Mouse (Mus musculus) thymus, postnatal 4 days (tissue): ENCODE measurements at regions not wholly inside any gene's neighbourhood (a gene's known extent, or its start where the extent isn't known, plus 50 kb on each side); places are given as distances from the start of the nearest gene placed in this dataset.
A peak's percentile ranks its signal among the peaks of the same experiment; 100 is the strongest.

Source experiments
- DNase-seq: peaks from one replicate; pipeline ENCODE4 v3.0.0; 2021

DNA sequence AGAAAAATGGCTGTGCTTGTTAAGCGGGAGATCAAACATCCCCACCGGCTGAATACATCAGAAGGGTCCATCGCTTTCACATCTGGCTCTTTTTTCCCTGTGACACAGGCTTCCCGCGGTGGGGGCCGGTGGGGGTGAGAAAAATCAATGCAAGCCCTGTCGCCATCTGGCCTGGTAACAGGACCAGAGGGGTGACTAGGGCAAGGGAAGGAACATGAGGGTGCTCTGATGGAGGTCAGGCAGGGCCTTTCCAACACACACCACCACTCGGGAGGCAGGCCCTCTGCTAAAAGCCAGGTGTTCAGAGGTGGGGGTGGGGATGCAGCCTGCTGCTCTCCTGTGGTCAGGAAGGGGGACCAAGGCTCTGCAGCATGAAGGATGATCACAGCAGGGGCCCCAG, 107.5 kb upstream of the Syt13 start:
- peak; percentile 25 for DNase-seq

DNA sequence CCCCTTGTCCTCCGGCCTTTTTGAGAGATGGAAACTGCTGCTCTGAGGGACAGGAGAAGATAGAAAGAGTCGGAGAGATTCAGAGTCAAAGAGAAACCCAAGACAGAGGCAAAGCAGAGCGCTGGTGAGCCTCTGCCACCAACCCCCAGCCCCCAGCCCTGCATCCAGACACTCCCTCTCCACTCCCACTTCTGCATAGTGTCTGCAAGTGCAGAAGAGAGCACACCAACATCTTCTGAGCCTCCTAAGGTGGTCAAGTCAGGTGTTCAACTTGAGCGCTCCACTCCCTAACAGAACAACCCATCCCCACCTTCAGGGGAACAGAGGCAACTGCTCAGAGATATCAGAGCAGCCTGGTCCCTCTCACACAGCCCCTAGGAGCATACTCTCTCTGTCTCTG, 106.8 kb upstream of the Syt13 start:
- no peak for DNase-seq

DNA sequence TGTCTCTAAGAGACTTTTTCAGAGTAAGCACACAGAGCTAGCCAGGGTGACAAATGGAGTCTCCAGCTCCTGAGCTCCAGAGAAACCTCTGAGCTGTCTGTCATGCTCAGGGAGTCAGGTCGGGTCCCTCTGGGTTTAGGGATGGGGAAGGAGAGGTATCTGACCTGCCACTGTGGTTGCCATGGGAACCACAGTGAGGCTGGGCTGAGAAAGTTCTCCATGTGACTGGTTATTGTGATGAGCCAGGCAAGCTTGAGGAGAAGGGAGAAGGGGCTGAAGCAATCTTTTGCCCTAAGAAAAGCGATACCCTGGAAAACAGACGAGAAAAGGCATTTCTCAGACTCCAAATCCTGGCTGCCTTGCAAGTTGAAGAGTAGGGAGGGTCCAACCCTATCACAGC, 105.7 kb upstream of the Syt13 start:
- DNase-seq, result no peak

DNA sequence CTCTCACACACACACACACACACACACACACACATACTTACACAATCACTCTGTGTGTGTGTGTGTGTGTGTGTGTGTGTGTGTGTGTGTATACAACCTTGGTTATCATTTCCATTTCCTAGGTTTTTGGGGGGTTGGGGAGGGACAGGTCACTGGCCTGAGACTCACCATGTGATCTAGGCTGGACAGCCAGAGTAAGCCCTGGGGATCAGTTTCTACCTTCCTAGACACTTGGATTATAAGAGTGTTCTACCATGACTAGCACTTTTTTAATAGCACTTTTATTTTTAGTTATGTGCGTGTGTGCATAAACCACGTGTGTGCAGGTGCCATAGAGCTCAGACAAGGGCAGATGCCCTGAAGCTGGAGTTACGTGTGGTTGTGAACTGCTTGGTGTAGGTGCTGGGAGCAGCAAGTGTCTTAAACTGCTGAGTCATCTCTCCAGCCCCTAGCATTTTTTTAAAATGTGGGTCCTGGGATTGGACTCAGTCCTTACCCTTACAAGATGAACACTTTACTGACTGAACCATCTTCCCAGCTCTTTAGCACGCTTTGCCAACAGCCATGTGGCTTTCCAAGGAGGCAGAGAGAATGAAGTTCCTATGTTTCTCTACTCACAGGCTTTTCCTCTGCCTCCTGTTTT, 105.1 kb upstream of the Syt13 start:
- DNase-seq, result no peak

DNA sequence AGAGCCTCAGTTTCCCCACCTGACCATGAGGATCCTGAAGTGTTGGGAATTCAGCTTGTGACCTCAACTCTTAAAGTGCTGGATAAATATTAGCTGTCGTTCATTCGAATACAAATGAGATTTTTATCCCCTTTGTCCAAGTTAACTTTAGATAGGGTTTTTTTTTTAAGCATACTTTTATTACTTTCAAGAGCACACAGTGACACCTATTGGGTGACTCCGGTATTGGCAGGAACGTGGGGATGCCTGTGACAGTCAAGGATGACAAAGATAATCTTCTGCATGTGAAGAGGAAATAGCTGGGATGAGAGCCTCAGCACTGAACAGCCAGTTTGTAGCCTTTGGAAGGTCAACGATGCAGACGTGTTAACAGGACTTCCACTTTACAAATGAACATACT, 103.9 kb upstream of the Syt13 start:
- DNase-seq, result peak; percentile 68

DNA sequence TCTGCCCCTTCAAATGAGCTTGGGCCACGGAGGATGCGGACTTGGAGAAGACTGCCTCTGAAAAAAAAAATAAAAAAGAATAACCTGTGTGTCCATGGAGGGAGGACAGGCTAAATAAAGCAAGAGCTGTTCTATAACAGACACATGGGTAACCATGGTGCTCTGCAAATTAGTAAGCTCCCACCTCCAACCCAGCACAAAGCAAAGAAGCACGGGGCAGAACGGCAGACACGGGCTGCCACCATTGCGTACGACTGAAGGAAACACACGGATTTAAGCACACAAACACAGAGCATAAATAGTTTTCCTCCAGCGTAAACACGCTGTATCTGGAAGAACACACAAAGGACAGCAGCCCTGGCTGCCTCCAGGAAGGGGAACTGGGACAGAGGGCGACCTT, 101.9 kb upstream of the Syt13 start:
- no peak for DNase-seq

DNA sequence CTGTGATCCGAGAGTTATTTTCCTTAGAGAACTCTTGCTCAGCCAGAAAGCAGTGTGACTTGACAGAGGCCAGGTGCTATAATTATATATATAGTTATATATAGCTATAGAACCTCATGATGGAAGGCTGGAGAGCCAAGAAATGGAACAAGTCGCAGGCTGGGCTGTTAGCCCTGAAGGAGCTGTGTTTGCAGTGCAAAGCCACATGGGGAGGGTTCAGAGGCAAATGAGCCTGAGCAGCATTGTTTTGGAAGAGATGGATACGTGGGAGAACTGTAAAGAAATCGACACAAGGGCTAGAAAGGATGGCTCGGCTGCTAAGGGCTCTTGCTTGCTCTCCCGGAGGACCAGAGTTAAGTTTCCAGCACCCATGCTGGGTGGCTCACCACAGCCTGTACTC, 95.3 kb upstream of the Syt13 start:
- no peak for DNase-seq

DNA sequence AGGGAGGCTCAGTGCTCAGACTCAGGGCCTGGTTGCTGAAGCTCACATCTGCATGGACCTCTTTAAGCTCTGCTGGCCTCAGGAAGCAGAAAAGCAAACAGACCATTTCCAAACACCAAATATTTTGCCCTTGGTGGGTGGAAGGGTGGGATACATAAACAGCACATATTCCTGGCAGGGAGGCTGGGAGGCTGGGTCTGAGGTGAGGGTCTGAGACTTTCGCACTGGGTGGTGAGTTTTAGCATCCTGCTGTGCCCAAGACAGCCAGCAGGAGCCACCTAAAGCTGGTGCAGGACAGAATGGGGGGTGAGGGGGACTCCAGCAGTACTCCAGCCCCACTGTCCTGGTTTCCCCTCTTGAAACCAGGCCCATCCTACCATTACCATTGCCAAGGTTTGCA, 90.6 kb upstream of the Syt13 start:
- no peak for DNase-seq

DNA sequence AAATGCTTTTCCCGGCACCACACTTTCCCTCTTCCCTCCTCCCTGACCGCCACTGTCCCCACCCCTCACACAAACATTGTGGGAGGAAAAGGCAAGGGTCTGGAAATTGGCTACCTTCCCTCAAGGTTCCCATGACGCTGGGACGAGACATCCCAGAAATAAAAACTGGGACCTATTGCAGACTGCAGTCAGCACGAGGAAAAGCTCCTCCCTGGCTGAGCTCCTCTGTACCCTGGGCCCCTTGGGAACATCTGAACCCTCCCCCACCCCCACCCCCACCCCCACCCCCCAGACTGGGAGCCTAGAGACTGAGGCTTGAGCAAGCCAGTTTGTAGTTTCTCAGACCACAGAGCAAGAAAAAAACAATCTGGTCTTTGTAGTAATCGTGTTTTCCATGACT, 89.5 kb upstream of the Syt13 start:
- no peak for DNase-seq

DNA sequence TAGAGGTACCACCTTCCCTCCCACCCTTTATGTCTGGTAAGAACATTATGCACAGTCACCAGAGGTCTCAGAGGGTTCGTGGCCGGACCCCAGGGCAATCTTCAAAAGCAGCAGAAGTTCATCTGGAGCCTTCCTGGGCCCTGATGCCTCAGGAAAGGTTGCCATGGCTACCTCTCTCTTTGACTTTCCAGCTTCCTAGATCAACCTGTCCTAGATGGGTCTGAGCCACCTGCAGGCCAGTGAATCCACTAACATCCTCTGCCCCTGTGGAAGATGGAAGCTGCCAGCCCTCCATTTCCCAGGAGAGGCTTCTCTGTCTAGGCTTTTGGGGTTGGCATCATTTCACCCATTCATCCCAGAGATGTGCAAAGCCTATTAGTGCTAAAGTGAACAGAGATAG, 84.8 kb upstream of the Syt13 start:
- no peak for DNase-seq

DNA sequence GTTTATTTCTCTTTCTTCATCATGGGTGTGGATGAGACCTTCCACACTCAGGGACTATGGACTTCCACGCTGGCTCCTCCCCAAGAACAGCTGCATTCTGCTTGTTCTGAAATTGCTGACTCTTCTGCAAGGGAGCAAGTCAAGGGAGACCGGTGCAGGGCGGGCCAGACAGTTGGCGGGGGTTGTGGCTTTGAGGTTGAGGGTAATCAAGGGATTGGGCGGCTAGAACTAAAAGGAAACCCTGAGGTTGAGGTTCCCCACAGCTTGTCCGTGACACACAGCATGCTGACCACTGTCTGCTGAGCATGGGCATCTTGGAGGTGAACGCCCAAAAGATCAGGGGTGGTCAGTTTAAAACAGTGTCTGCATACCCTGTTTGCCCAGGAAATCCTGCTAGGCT, 83.1 kb upstream of the Syt13 start:
- no peak for DNase-seq

DNA sequence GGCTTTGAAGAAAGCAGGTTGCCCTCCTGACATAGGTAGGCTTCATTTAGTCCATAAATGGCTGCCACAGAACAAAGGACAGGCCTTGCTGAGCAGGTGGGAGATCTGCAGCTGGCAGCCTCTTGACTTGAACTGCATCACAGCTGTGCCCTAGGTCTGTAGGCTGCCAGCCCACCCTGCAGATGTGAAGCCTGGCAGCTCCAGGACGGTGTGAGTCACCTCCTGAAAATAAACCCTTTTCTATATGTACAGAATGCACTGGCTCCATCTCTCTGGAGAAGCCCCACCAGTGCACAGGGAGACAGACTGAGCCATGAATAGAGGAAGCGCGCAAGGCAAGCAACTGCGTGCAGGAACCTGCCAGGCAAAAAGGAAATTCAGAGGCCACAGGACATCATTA, 78.7 kb upstream of the Syt13 start:
- peak; percentile 34 for DNase-seq

DNA sequence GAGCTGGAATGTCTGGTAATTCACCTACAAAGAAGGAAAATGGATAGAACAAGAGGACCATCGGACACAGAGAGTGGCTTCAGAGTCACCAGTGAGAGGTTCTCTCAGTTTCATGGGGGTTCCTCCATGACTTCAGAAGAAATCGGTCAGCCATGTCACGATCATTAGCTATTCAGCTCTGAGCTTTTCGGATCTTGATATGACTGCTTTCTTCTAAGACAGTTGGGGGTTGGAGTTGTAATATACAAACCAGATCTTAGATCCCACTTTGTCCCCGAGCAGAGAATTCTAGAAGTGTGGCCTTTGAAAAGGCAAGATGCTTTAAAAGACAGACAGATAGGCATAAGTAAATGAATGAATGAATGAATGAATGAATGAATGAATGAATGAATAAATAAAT, 76.9 kb upstream of the Syt13 start:
- no peak for DNase-seq

DNA sequence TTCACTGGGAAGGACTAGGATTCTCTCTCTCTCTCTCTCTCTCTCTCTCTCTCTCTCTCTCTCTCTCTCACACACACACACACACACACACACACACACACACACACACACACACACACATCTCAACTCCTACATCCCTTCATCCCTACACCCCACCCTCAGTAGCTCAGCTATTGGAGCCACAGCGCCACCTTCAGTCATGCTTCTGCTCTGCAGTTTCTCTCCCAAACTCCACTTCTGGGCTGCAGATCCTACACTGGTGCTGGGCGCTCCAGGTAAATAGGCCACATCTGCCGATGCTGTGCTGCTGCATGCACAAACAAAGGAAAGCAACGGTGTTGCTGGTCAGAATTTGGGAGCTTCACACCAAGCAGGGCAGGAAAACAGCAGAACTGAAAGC, 74.9 kb upstream of the Syt13 start:
- DNase-seq, result peak; percentile 71

DNA sequence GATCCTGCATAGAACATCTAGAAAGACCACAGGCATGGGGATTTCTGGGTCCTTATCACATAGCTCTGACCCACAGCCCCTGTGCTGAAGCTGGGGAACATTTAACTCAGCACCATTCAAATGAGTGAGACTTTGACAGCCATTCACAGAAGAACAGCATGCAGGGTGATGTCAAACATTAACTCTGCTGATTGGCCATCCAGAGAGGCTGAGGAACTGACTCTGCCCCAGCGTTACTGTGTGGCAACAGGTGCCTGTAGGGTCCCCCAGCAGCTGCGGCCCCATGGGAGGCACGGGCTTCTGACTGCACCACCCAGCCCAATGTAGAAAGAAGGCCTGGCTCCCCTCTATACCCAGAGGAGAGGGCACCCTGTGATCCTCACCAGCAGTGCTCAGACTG, 73.3 kb upstream of the Syt13 start:
- DNase-seq, result no peak

DNA sequence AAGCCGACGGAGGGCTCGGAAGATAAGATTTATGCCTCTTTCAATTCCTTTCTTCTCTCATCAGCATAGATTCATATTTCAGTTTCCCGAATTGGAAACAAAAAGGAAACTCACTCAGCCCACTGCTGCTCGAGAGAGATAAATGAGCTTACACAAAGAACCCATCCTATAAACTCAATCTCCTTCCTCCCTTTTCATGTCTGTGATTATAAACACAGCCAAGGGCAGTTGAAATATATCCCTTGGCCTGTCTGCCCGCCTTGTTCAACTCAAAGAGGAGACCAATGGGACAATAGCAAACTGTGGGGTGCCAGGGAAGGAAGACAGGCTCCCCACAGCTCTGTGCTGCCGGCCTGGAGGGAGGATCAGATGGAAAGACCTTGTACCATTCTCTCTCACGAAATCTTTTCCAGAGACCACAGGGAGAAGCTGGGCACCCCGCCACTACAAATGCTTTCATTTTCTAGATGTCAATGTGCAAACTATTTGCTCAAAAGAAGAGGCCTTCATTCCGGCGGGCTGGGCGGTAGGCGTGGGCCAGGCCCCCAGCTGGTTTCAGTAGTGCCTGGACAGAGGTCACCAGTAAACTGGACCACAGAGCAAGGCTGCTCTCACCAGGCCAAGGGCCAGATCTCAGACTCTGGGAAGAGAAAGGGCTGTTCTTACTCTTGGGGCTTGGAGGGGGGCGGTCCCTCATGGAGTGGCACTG, 69.7 kb upstream of the Syt13 start:
- DNase-seq, result no peak

DNA sequence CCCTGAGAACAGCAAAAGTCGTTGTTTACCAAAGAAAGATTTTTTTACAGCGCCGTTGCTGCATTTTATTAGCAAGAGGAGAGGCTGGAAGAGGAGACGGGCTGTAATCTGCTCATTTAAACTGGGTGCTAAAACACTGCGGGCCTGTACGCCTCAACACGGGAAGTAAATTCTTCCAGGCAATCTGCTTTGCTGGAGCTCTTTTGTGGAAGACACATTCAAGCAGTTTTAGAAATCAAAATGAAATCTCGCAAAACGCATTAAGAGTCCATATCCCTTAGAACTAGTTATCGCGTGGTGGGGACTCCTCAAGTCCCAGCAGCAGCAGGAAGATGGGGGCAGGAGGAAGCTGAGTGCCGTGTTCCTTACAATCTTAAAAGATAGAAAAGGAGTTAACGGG, 65.9 kb upstream of the Syt13 start:
- DNase-seq, result no peak

DNA sequence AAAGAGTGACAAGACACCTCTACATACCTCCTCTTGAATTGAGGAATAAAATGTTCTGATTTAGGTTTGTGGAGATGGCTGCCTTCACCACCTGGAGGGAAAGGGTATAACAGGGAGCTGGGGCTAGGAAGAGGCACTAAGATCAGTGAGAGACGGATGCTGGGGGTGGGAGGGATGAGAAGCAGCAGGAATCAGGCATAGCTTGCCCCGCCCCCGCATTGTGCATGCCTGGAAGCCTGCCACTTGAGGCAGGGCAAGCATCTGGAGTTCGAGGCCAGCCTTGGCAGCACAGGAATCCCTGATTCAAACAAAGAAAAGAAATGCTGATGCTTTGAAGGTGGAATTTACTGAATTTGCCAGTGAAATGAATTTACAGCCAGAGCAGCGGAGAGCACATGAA, 63.6 kb upstream of the Syt13 start:
- DNase-seq, result no peak

DNA sequence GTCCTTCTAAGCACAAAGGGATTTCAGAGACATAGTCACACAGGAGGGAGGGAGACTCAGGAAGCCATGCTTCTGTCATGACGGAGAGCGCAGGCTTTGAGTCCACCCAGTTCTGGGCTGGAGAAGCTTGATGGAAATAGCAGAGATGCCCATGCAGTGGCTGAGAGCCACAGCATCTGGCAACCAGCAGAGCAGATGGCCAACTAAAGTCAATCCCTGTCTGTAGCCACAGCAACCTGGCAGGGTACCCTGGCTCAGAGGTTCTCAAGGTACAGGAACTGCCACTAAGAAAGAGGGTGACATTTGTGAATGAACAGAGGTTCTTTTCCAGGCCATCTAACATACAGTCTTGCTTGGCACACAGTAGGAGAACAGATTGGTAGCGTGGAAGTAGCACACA, 61.7 kb upstream of the Syt13 start:
- DNase-seq, result no peak

DNA sequence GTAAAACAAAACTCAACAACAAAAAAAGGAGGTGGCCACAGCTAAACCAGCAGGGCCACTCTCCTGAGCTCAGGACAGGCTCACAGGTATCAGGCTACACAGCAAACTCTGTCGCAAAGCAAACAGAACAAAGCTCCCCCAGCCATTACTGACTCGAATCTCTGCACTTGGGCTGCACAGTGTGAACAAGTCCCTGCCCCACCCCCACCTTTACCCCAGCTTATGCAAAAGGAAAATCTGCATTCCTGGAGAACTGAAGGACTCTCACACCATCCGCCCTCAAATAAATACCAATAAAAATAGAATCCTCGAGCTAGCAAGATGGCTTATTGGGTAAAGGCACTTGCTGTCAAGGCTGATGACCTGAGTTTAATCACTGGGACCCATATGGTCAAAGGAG, 60.6 kb upstream of the Syt13 start:
- no peak for DNase-seq

DNA sequence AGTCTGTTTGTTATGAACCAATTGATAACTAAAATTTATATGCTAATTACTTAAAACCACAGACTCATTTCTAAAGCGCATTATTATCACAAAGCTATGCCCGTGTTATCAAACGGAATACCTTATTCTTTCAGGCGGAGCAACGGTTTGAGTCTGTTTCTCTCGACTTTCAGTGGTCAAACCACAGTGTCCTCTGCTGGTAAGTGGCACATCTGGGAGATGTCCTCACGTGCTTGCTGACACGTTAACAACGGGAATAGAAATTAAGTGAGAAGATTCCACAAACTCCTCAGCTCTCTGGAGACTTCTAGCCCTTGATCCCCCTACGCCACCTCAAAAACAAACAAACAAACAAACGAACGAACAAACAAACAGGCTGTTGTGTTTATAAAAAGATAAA, 58.9 kb upstream of the Syt13 start:
- no peak for DNase-seq

DNA sequence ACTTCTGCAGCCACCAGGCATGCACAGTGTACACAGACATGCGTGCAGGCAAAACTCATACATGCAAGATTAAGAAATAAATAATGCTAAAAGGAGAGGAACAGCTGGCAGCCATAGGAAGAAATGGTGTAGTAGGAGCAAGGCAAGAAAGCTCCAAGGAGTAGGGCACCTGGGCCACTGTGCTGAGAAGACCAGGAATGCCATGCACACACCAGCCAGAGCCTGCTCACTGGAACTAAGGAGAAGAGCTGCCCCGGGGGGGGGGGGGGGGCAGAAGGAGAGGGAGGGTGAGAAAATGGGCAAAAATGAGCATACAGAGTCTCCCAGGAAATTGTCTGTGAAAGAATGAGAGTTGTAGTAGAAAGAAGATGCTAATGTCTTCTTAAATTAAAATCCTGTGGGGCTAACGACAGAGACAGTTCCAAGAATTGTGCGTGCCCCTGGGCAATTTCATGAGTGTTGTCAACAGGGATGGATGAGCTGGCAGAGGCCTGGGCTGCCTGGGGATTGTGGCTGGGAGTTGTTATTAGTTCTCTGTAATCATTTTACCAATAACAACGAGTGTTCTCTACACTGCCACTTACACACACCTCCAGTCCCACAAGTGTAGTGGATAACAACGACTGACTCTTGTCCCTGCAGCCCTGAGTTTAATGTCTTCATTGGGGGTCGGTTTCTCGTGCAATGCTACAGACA, 54.2 kb upstream of the Syt13 start:
- no peak for DNase-seq
